Mouse (Mus musculus) gastrocnemius, adult 2 months (tissue): Measurements from ENCODE around the gene Gpatch8. TPM values are rescaled to one million over a fixed set of nuclear protein-coding genes. Genes with fewer than 3 reads are reported as not detected.

ENCODE experiments used
- DNase-seq: peaks from one replicate; pipeline ENCODE4 v3.0.0; 2022
- H3K27ac ChIP-seq: fragments of 200-600 bp; 2 replicates; pipeline ENCODE4 v1.8.1; 2022; ENCODE audit warnings: mild to moderate bottlenecking
- H3K4me3 ChIP-seq: fragments of 200-600 bp; 2 replicates; pipeline ENCODE4 v1.8.1; 2022; ENCODE audit warnings: mild to moderate bottlenecking, moderate library complexity
- CTCF ChIP-seq: fragments of 200-600 bp; IDR thresholded peaks from 2 replicates; pipeline ENCODE4 v1.8.1; 2022; ENCODE audit warnings: antibody characterized with exemption, mild to moderate bottlenecking, moderate library complexity
- intact Hi-C: fragments of 180-260 bp; cut with DNase I; formaldehyde crosslinking; loops from one replicate; pipeline ENCODE4 v1.15.1; 2025
- total RNA-seq, 2 experiments: library from RNA; stranded (reverse); gene quantifications; 2 replicates each; pipeline ENCODE4 v1.2.3; 2021

Gene Gpatch8
- total RNA-seq, 2 experiments from 2014 or later = 23.7 to 26.8 TPM

DNA sequence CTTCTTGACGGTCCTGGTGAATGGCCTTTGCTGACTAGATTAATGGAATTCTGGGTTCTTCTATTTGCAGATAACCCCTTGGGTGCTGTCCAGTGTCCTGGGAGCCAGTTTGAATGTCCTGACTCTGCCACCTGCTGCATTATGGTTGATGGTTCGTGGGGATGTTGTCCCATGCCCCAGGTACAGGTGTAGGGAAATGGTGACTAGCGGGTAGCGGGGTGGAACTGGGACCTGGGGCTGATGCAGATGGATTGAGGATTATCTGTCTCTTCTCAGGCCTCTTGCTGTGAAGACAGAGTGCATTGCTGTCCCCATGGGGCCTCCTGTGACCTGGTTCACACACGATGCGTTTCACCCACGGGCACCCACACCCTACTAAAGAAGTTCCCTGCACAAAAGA, 122.3 kb downstream of the Gpatch8 start:
- DNase-seq = no peak
- no peak for TF ChIP-seq CTCF
- intact Hi-C loops = loop anchor here (2.0 kb wide), 1 partner anchor 125 kb away; no protein-coding TSS in a partner anchor
- peak overlapping the region; percentile 91 for H3K27ac ChIP-seq
- peak overlapping the region; percentile 58; the same call in 1 of the 2 replicates for H3K4me3 ChIP-seq

DNA sequence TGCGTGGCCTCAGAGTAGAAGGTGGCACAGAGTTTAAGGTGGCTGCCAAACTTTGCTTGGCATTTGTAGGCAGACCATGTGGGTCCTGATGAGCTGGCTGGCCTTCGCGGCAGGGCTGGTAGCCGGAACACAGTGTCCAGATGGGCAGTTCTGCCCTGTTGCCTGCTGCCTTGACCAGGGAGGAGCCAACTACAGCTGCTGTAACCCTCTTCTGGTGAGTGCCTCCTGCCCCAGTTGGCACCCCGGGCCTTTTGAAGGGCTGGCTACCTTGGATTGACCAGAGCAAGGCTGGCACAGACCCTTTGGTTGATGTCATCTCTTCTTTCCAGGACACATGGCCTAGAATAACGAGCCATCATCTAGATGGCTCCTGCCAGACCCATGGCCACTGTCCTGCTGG, 123.3 kb downstream of the Gpatch8 start:
- peak overlapping the region; percentile 91 for H3K27ac ChIP-seq
- TF ChIP-seq CTCF = no peak
- peak overlapping the region; percentile 58 for H3K4me3 ChIP-seq
- peak; percentile 93 for DNase-seq
- intact Hi-C loops = no loop called here

DNA sequence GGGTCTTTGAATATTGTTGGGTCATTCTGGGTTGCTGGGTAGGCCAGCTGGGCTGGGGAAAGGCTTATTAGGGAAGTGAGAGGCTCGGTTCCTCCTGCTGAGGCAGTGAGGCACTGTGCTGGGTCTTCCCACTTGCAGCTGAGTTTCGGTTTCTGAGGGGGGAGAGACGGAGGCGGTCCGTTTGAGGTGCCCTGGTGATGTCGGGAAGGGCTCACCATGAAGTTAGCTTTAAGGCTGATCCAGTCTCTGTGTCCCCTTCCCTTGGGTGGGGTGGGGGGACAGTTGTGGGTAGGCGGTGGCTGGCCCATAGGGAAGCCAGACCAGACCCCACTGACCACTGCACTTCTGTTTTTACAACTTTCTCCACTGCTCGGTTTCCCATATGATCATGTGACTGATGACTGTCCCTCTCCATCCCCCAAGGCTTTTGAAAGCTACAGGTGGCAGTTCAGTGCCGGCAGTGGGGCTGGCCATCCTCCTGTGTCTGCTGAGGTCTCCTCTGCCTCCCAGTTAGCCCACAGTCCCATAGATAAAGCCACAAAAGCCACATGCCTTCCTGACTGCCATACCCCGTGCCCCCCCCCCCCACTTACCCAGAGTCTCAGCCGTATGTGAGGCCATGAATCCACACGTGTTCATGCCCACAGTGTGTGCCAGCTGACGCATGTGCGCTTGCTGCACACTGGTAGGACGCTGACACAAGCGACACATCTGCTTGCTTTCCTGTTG, 123.9 kb downstream of the Gpatch8 start:
- peak overlapping the region; percentile 58 for H3K4me3 ChIP-seq
- peak overlapping the region; percentile 91 for H3K27ac ChIP-seq
- intact Hi-C loops = no loop called here
- no peak for TF ChIP-seq CTCF
- peak; percentile 38 for DNase-seq

DNA sequence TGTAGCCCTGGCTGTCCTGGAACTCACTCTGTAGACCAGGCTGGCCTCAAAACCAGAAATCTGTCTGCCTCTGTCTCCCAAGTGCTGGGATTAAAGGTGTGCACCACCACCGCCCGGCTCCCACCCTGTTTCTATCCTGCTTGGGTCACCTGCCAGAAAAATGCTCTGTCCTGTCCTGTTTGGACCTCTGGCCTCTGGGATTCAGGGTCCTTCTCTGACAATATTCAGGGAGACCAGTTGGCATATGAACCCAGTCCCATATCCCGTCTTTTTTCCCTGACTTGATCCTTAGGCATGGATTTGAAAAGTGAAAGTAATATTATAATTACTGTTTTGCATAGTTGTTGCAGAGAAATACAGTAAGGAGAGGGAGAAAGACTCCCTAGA, 124.5 kb downstream of the Gpatch8 start:
- Histone ChIP-seq H3K27ac (peak overlapping the region; percentile 91), H3K4me3 (peak overlapping the region; percentile 58)
- intact Hi-C loops = loop anchor here (1.0 kb wide), 1 partner anchor 20 kb away; no protein-coding TSS in a partner anchor
- no peak for DNase-seq
- TF ChIP-seq CTCF = no peak

- Histone ChIP-seq H3K4me3 (peak overlapping the region; percentile 84), H3K27ac (peak overlapping the region; percentile 91)
- peak; percentile 82 for DNase-seq
- intact Hi-C loops = loop anchor here (1.0 kb wide), 1 partner anchor 20 kb away; no protein-coding TSS in a partner anchor
- peak; percentile 88 for TF ChIP-seq CTCF
Measured at GRCm38 (mm10) chr11:102431018-102431645, 125.1 kb downstream of the Gpatch8 start.

GRCm38 (mm10) chr11:102430121-102431017, 125.8 kb downstream of the Gpatch8 start, which contains the start of gene Grn:
TSS of gene Grn (plus strand) at chr11:102430315.
- Histone ChIP-seq H3K27ac (peak within 1 kb of the TSS; percentile 91), H3K4me3 (peak within 1 kb of the TSS; percentile 84)
- no peak for TF ChIP-seq CTCF
- intact Hi-C loops = loop anchor here (1.0 kb wide), 1 partner anchor 19 kb away; no protein-coding TSS in a partner anchor
- peak; percentile 91 for DNase-seq

DNA sequence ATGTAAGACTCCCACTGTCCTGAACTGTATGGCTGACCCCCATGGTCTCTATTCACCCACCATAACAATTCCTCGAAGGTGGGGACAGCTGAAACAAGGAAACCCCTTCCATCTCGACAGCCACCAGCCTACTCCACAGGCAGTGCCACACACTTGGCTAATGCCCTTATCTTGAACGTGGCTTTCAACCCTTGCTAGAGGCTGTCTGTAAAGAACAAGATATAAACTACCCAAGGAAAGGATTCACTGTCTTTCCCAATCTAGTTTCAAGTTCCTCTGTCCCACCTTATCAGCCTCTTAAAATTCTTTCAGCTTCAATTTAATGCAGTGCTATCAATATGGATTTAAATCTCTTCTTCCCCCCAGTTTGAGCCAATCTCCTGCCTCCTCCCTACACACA, 126.6 kb downstream of the Gpatch8 start:
- TF ChIP-seq CTCF = no peak
- intact Hi-C loops = no loop called here
- DNase-seq = no peak
- Histone ChIP-seq H3K4me3 (peak overlapping the region; percentile 84), H3K27ac (peak overlapping the region; percentile 91)

GRCm38 (mm10) chr11:102428981-102429540, 127.1 kb downstream of the Gpatch8 start:
- peak overlapping the region; percentile 84 for H3K4me3 ChIP-seq
- DNase-seq = no peak
- no peak for TF ChIP-seq CTCF
- intact Hi-C loops = no loop called here
- no peak overlapping the region for H3K27ac ChIP-seq

Other genes with a start within 250 kb of the Gpatch8 start
- 10 to 100 TPM; 37.8 to 40.4 TPM for gene Ubtf, start 236.7 kb downstream of the Gpatch8 start, total RNA-seq
- under 1 TPM in 1 of 2 experiments, not detected in 1; 0.06 TPM for gene Slc4a1, start 190.2 kb downstream of the Gpatch8 start, total RNA-seq
- gene Rundc3a, start 163.0 kb downstream of the Gpatch8 start, total RNA-seq = not detected
- gene Slc25a39, start 148.4 kb downstream of the Gpatch8 start, total RNA-seq = 10 to 100 TPM; 51.4 to 76.4 TPM
- 10 to 100 TPM; 12.6 to 32.3 TPM for gene Grn, start 126.1 kb downstream of the Gpatch8 start, total RNA-seq
- gene Fam171a2, start 108.7 kb downstream of the Gpatch8 start, total RNA-seq = 1 to 10 TPM in 1 of 2 experiments, under 1 TPM in 1; 0.66 to 1.1 TPM
- gene Itga2b, start 86.3 kb downstream of the Gpatch8 start, total RNA-seq = 1 to 10 TPM in 1 of 2 experiments, under 1 TPM in 1; 0.51 to 2.7 TPM
- gene Gm11627, start 23.1 kb upstream of the Gpatch8 start, total RNA-seq = not detected
- gene Fzd2, start 48.0 kb upstream of the Gpatch8 start, total RNA-seq = 1 to 10 TPM; 1.2 to 2.1 TPM
- not detected for gene Meioc, start 107.3 kb upstream of the Gpatch8 start, total RNA-seq
- gene Ccdc43, start 141.4 kb upstream of the Gpatch8 start, total RNA-seq = 10 to 100 TPM; 76.9 to 85.9 TPM
- gene Adam11, start 205.0 kb upstream of the Gpatch8 start, total RNA-seq = under 1 TPM; 0.33 to 0.67 TPM